Mouse (Mus musculus) forebrain, embryonic 10.5 days (tissue): ENCODE measurements at regions not wholly inside any gene's neighbourhood (a gene's known extent, or its start where the extent isn't known, plus 50 kb on each side); places are given as distances from the start of the nearest gene placed in this dataset.

Source experiments
- DNase-seq: peaks from one replicate; pipeline ENCODE4 v3.0.0-alpha.2; 2017; ENCODE audit warnings: low spot score; ENCODE audit errors: extremely low spot score
- H3K27ac ChIP-seq: fragments of 300-500 bp; sonication (generic); 2 replicates; pipeline ENCODE4 v1.5.1; 2016; ENCODE audit warnings: mild to moderate bottlenecking
- H3K27me3 ChIP-seq: fragments of 300-500 bp; sonication (generic); 2 replicates; pipeline ENCODE4 v1.6.1; 2016; ENCODE audit warnings: mild to moderate bottlenecking; ENCODE audit not compliant: poor library complexity, severe bottlenecking
- H3K36me3 ChIP-seq: fragments of 300-500 bp; sonication (generic); replicated peaks from 2 replicates; pipeline ENCODE4 v1.6.1; 2016; ENCODE audit warnings: mild to moderate bottlenecking, moderate library complexity
- H3K4me1 ChIP-seq: fragments of 300-500 bp; sonication (generic); 2 replicates; pipeline ENCODE4 v1.6.1; 2016
- H3K4me3 ChIP-seq: fragments of 300-500 bp; sonication (generic); 2 replicates; pipeline ENCODE4 v1.5.1; 2016; ENCODE audit warnings: mild to moderate bottlenecking, moderate library complexity
- H3K9me3 ChIP-seq: fragments of 300-500 bp; sonication (generic); 2 replicates; pipeline ENCODE4 v1.6.1; 2016; ENCODE audit warnings: mild to moderate bottlenecking, moderate library complexity
- WGBS: fragments of 180-500 bp; shearing (Covaris S2); methylation state at CpG from one replicate; pipeline ENCODE4 v1.1.7; 2016; 5-methylcytosine and 5-hydroxymethylcytosine counted together

GRCm38 (mm10) chr7:134612175-134612633, 58.2 kb upstream of the Dock1 start:
- no peak for DNase-seq
- Histone ChIP-seq H3K27me3 (no peaks in the 10 kb centered on the region), H3K27ac (no peak overlapping the region), H3K4me3 (no peak overlapping the region), H3K9me3 (no peaks in the 10 kb centered on the region), H3K4me1 (no peaks in the 10 kb centered on the region), H3K36me3 (no peaks in the 10 kb centered on the region)
- WGBS = 92% methylated on average over 4 of the region's 4 CpGs

- no peaks in the 10 kb centered on the region for H3K27me3 ChIP-seq
- H3K4me3 ChIP-seq = no peak overlapping the region
- H3K36me3 ChIP-seq = no peaks in the 10 kb centered on the region
- H3K9me3 ChIP-seq = no peaks in the 10 kb centered on the region
- no peak for DNase-seq
- peaks cover 4% of the 10 kb centered on the region for H3K4me1 ChIP-seq
- WGBS = 51% methylated on average over 2 of the region's 2 CpGs
- H3K27ac ChIP-seq = no peak overlapping the region
These were observed 51.1 kb upstream of the Dock1 start for GRCm38 (mm10) chr7:134619220-134619975.

- Histone ChIP-seq H3K9me3 (no peaks in the 10 kb centered on the region), H3K36me3 (no peaks in the 10 kb centered on the region), H3K27me3 (no peaks in the 10 kb centered on the region), H3K27ac (no peak overlapping the region), H3K4me1 (peaks cover 4% of the 10 kb centered on the region), H3K4me3 (no peak overlapping the region)
- 90% methylated on average over 5 of the region's 5 CpGs for WGBS
- no peak for DNase-seq
These were observed 50.4 kb upstream of the Dock1 start for GRCm38 (mm10) chr7:134620006-134620405.
